Mouse (Mus musculus): ENCODE measurements around the gene Aff1.

The Aff1 gene

DNA sequence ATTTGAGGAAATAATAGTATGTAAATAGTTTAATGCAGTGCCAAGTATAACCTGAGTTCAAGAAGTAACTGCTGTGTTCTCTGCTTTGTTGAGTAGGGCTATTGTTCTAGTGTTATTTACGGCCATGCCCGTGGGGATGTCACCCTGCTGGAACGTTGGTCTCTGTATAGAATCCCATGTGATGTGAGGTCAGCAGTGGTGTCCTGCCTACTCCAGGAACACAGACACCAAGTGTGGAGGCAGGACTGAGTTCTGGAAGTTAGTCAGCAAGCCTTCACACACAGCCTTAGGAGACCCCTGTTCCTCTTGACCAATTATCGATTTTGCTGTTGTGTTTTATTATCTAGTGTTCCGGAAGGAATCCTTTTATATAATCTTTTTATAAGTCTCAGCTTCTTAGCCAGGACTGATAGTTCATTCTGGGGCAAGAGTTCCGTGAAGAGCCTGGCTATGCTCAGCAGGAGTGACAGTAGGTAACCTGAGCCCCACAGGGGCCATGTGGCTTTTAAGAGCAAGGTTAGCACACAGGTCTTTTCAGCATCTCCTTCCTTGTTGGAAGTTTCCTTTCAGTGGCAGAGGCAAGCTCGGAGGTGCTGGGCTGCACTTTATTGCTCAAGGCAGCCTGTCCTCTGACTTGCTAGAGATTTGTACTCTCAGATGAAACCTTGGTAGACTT is 115.6 kb downstream of the Aff1 start:
- 73% methylated on average over 7 of the region's 7 CpGs for WGBS

GRCm38 (mm10) chr5:103809674-103810330 is 117.6 kb downstream of the Aff1 start:
- WGBS, result 86% methylated on average over 7 of the region's 7 CpGs

GRCm38 (mm10) chr5:103813291-103813690 is 121.1 kb downstream of the Aff1 start:
- 75% methylated on average over 5 of the region's 5 CpGs for WGBS

GRCm38 (mm10) chr5:103813997-103814542 is 121.9 kb downstream of the Aff1 start:
- 84% methylated on average over 12 of the region's 12 CpGs for WGBS

DNA sequence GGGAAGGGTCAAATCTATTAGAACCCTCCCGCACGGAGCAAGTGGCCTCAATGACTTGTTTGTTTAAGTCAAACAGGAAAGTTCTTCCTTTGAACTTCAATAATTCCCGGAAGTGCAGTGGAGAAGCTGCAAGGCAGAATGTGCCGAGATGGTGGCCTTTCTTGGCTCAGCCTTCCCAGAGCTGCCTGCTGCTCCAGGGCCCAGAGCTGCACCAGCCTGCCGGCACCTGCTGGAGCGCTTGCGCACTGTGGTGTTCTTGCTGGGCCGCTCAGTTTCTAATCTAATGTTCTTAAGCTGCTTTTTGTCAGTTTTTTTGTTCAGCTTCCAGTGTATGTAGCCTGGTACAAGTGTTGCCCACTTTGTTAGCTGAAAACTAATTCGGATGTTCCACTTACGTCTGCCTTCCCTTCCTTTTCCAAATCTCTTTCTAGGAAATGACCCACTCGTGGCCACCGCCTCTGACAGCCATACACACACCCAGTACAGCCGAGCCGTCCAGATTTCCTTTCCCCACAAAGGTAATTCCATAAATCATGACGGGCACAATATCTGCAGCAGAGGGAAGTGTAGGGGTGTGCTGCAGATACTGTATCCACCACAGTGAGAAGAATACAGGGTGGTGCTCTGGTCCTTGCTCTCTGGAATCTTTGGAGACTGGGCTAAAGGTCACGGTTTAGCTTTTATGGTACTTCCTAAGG is 122.5 kb downstream of the Aff1 start:
- WGBS, result 64% methylated on average over 16 of the region's 16 CpGs

DNA sequence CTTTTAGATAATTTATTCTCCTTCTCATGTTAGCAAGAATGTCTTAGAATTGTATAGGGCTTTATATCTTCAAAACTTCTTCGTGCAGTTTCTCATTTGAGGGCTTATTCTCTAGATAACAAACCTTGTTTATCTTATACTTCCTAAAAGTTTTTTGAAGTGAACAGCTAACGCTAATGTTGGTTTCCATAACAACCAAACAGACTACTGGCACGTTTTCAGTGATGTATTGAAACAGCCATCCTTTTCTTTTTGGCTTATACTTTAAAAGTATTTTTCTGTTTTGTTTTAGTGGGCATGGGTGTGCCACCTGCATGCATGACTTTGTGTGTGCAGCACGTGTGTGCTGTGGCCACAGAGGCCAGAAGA is 123.1 kb downstream of the Aff1 start:
- WGBS, result 51% methylated on average over 4 of the region's 4 CpGs

GRCm38 (mm10) chr5:103816718-103817117 is 124.5 kb downstream of the Aff1 start:
- WGBS, result 97% methylated on average over 3 of the region's 3 CpGs

- 21% methylated on average over 1 of the region's 1 CpGs for WGBS
These were observed 125.6 kb downstream of the Aff1 start for GRCm38 (mm10) chr5:103817754-103818153.

DNA sequence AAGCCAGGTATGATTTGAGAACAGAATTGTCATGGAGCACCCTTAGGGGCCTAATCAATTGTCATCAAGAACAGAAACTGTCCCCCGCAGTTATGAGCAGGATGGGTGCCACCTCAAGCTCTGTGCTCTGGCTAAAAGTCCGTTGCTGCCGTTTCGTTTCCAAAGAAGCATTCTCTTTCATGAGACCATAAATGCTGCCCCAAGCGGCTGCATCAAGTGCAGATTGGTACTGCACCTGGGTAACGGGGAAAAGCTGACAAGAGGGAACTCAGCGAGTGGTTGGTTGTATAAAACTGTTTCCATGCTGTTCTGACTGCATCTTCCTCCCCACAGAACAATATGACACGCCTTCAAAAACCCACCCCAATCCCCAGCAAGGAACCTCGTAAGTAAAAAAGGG is 126.4 kb downstream of the Aff1 start:
- WGBS, result 78% methylated on average over 9 of the region's 9 CpGs

DNA sequence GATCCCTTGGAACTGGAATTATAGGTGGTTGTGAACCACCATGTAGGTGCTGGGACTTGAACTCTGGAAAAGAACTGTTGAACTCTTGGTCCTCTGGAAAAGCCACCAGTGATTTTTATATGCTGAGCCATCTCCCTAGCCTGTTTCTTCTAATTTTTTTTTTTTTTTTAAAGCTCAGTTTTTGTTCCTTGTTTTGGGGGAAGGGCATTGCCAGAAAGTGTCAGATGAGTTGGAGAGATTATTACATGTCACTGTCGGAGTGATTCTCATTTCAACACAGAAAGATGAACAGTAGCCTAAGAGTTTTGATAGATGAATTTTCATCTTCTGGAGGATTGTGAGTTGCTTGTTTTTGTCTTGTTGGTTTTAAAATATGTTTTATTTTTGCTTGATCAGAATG is 127.5 kb downstream of the Aff1 start:
- WGBS, result 88% methylated on average over 1 of the region's 1 CpGs

GRCm38 (mm10) chr5:103821062-103821461 is 128.9 kb downstream of the Aff1 start:
- 82% methylated on average over 9 of the region's 9 CpGs for WGBS

GRCm38 (mm10) chr5:103821500-103822298 is 129.5 kb downstream of the Aff1 start:
- WGBS, result 73% methylated on average over 13 of the region's 13 CpGs

DNA sequence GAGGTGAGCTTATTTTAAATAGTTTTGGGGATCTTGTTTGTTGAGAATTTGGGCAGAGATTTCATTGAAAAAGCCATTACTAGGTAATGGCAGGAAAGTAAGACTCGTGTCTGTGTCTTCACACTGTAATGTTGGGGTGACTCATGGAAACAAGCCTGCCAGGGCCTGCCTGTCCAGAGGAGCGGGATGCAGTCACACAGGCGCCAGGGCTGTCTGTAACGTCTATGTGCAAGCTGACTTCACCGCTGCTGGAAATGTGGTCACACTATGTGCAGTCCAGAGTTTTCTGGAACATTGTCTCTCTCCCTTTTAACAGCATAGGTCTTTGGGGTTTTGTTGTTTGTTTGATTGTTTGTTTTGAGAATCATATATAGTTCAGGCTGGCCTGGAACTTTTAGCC is 130.8 kb downstream of the Aff1 start:
- 89% methylated on average over 5 of the region's 5 CpGs for WGBS

DNA sequence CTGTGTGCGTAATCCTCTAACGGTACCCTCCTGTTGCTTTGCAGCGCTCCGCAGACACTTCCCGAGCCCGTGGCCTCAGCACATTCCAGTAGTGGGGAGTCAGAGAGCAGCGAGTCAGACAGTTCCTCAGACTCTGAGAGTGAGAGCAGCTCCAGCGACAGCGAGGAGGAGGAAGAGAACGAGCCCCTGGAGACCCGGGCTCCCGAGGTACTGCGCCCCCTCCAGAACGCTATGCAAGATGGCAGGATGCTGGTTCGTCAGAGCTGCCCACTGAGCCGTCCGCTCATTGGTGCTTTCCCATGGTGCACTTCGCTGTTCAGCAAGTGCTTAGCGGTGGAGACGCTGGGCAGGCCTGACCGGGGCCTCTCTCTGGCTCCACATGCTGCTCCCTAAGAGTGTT is 136.1 kb downstream of the Aff1 start:
- 90% methylated on average over 21 of the region's 21 CpGs for WGBS

DNA sequence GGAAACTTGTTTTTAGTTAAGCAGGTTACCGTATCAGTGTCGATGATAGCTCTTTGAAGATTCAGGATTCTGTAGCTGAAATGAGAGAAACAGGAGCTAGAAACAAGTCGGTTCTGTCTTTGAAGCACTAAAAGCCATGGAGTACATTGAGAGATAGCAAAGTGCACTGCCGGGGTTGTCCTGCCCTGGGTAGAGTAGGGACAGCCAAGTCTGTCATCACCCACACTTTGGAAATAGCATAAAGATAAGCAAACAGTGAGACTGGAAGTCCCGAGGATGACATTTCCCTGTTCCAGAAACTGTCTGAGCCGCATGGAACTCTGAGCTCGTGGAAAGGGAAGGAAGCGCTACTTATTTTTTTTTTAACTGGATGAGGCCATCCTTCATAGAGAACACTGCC is 136.6 kb downstream of the Aff1 start:
- WGBS, result 69% methylated on average over 8 of the region's 8 CpGs

- WGBS, result 84% methylated on average over 12 of the region's 12 CpGs
These were observed 137.0 kb downstream of the Aff1 start for GRCm38 (mm10) chr5:103829158-103829557.

DNA sequence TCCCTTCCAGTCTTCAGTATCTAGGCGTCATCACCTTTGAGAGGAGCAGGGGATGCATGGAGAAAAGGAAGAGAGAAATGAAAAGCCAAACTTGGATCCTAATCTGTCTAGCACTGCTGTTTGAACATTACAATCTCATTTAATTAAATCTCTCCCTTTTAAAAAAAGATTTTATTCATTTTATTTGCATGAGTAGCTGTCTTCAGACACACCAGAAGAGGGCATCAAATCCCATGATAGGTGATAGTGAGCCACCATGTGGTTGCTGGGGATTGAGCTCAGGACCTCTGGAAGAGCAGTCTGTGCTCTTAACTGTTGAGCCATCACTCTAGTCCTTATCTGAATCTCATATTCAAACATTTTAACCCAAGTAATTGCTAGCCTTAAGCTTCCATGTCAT is 138.7 kb downstream of the Aff1 start:
- 96% methylated on average over 1 of the region's 1 CpGs for WGBS

GRCm38 (mm10) chr5:103835471-103836147 is 143.4 kb downstream of the Aff1 start:
- WGBS, result 49% methylated on average over 15 of the region's 15 CpGs

DNA sequence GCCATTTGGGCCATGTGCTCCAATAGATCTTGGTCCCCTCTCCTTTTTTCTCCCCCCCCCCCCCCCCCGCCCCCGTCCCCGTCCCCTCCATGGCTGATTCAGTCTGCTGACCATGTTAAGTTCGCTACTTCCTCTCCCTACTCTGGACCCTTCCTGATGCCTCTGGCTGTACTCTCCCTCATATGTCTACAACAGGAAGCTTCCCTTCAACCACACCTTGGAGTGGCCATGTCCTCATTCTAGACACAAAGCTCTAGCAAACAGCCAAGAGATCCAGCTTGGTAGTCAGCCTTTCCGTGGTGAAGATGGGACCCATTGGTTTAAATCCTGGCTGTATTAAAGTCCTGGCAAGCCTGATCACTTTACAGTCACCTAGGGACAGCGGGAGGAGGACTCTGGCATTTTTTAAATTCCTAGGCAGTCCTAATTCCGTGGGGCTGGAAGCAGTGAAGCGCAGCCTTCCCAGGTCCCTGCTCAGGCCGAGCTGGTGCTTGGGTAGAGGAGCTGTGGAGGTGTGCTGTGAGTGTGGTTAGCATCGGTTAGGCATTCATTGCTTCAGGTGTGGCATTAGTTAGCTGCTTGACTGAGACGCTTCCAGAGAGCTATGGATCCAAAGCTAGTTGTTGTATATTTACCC is 144.1 kb downstream of the Aff1 start:
- 86% methylated on average over 8 of the region's 11 CpGs for WGBS

DNA sequence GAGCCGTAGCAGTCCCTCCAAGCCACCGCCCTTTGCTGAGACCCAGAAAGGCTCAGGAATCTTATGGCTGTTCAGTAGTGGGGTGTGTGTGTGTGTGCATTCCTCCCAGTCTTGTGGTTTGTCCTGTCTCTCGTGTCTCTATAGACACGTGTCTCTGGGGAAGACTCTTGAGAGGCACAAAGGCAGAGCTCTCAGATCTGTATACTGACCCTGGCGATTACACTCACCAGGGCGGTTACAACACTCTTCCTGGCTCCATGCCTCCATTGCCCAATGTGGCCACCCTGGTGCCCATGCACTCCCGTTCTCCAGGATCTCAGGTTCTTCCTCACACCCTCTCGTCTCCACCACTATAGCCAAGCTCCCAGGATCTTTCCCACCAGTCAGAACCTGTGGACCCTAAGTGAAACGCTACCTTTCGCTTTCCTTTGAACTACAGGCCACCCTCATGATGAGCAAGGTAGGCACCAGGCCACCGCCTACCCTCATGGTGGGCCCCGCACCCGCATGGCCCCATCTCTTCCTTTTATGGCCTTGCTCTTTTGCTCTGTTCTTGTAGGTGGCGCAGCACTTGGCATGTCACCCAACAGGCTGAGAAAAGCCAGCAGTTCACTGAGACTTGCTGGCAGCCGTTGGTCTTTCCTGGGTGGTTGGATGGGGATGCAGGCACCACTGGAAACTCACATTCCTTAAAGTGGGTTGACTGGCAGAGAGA is 146.5 kb downstream of the Aff1 start:
- 84% methylated on average over 15 of the region's 15 CpGs for WGBS
